18 mouse cellular contexts compared by ENCODE assay signal in the genomic region with DNA sequence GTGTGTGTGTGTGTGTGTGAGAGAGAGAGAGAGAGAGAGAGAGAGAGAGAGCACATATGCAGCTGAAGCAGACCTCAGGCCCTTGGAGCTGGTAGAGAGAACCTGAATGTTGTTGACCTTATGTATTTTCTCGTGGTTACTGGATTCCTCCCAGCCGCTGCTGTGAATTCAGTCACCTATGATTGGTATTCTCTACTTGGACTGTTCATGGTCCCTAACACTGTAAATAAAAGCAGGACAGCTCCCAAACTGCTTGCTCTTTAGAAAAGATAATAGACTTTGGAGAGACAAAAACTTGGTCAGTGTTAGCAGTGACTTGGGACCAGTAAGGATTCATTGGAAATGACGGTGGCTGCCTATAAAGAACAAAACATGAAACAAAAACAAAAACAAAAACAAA.
"Had no signal": no experiment of that assay in that cellular context is flagged by ENCODE, and none has a peak within 500 bp of the region (broad histone marks: within the 10 kb centered on the region; RNA-seq: fewer than 3 reads in every experiment).

No protein-coding gene starts in this region.

- H3K4me1 ChIP-seq: stomach, embryonic 15.5 days had no signal

- H3K27me3 ChIP-seq: limb, embryonic 12.5 days; limb, embryonic 15.5 days; midbrain, embryonic 13.5 days; neural tube, embryonic 12.5 days; stomach, embryonic 15.5 days had no signal

- H3K4me3 ChIP-seq: limb, embryonic 12.5 days; limb, embryonic 15.5 days; midbrain, embryonic 13.5 days; neural tube, embryonic 12.5 days; stomach, embryonic 15.5 days had no signal

- H3K9ac ChIP-seq: limb, embryonic 12.5 days; limb, embryonic 15.5 days; liver, embryonic 14.5 days; liver, postnatal 0 days; lung, embryonic 14.5 days; midbrain, embryonic 13.5 days; neural tube, embryonic 12.5 days; stomach, embryonic 15.5 days had no signal

- ATAC-seq: liver, postnatal 0 days; lung, postnatal 0 days; midbrain, embryonic 13.5 days had no signal

- H3K27ac ChIP-seq: kidney, postnatal 0 days; limb, embryonic 12.5 days; limb, embryonic 15.5 days; liver, embryonic 14.5 days; macrophage; midbrain, embryonic 13.5 days; neural tube, embryonic 12.5 days; stomach, embryonic 15.5 days had no signal

- H3K4me2 ChIP-seq: limb, embryonic 12.5 days; limb, embryonic 15.5 days; liver, embryonic 11.5 days; lung, embryonic 14.5 days; midbrain, embryonic 13.5 days; neural tube, embryonic 12.5 days; stomach, embryonic 15.5 days had no signal

- H3K36me3 ChIP-seq: limb, embryonic 12.5 days; limb, embryonic 15.5 days; midbrain, embryonic 13.5 days; neural tube, embryonic 12.5 days; stomach, embryonic 15.5 days had no signal

- DNase-seq: kidney, postnatal 25 days; left cerebral cortex, postnatal 4 days; liver, postnatal 0 days; lung, embryonic 14.5 days; retina, postnatal 1 day; right cerebral cortex, postnatal 25 days; spleen, adult 18-20 months; thymus, postnatal 25 days had no signal

- H3K9me3 ChIP-seq: limb, embryonic 12.5 days; limb, embryonic 15.5 days; midbrain, embryonic 13.5 days; neural tube, embryonic 12.5 days; stomach, embryonic 15.5 days had no signal
